Mouse (Mus musculus) lung, embryonic 16.5 days (tissue): ENCODE results near the gene Lypd5. TPM values are rescaled to one million over a fixed set of nuclear protein-coding genes. Genes with fewer than 3 reads are reported as not detected.

Experiments used
- ATAC-seq: fragments of 200-750 bp; cut with Nextera tagmentation; 2 replicates; pipeline ENCODE4 v1.8.0; 2017; ENCODE audit warnings: low read depth, mild to moderate bottlenecking, moderate library complexity
- H3K27ac ChIP-seq: fragments of 300-500 bp; sonication (generic); 2 replicates; pipeline ENCODE4 v1.5.1; 2014; ENCODE audit warnings: mild to moderate bottlenecking, control low read depth, low read length
- H3K27me3 ChIP-seq: fragments of 300-500 bp; sonication (generic); 2 replicates; pipeline ENCODE4 v1.6.1; 2014; ENCODE audit warnings: low read depth, low read length, mixed read lengths; ENCODE audit not compliant: control insufficient read depth, insufficient read depth
- H3K36me3 ChIP-seq: fragments of 300-500 bp; sonication (generic); 2 replicates; pipeline ENCODE4 v1.6.1; 2014; ENCODE audit warnings: low read length; ENCODE audit not compliant: control insufficient read depth, insufficient read depth
- H3K4me1 ChIP-seq: fragments of 300-500 bp; sonication (generic); replicated peaks from 2 replicates; pipeline ENCODE4 v1.6.1; 2014; ENCODE audit warnings: low read length, mixed read lengths; ENCODE audit not compliant: control insufficient read depth, insufficient read depth
- H3K4me2 ChIP-seq: fragments of 300-500 bp; sonication (generic); 2 replicates; pipeline ENCODE4 v1.6.1; 2014; ENCODE audit warnings: low read depth, low read length, control low read depth
- H3K4me3 ChIP-seq: fragments of 300-500 bp; sonication (generic); 2 replicates; pipeline ENCODE4 v1.5.1; 2014; ENCODE audit warnings: mild to moderate bottlenecking, low read length, control low read depth
- H3K9ac ChIP-seq: fragments of 300-500 bp; sonication (generic); 2 replicates; pipeline ENCODE4 v1.6.1; 2014; ENCODE audit warnings: low read length, control low read depth
- H3K9me3 ChIP-seq: fragments of 300-500 bp; sonication (generic); 2 replicates; pipeline ENCODE4 v1.6.1; 2016; ENCODE audit warnings: low read length; ENCODE audit not compliant: control insufficient read depth
- WGBS: fragments of 180-500 bp; shearing (Covaris S2); extraction: QIAGEN DNeasy Blood & Tissue Kit; methylation state at CpG from one replicate; pipeline ENCODE4 v1.1.7; 2014; 5-methylcytosine and 5-hydroxymethylcytosine counted together
- polyA plus RNA-seq: library from polyadenylated mRNA; unstranded; fragments of >200 nt; fragmentation: Nextera tagmentation; extraction: Ambion mirVana; gene quantifications from 2 replicates; pipeline ENCODE4 v1.2.1, GENCODE M21; 2015

Gene Lypd5
- polyA plus RNA-seq, 1 experiment from 2014 or later, result 0.06 TPM

- H3K4me2 ChIP-seq, result peak overlapping the region; percentile 56
- peaks cover 6% of the 10 kb centered on the region for H3K4me1 ChIP-seq
- H3K9me3 ChIP-seq, result peaks cover 8% of the 10 kb centered on the region
- ATAC-seq, result peak; percentile 70; the same call in 1 of the 2 replicates
- H3K27me3 ChIP-seq, result no peaks in the 10 kb centered on the region
- H3K4me3 ChIP-seq, result peak overlapping the region; percentile 37
- peak overlapping the region; percentile 51 for H3K9ac ChIP-seq
- 7% methylated on average over 13 of the region's 13 CpGs for WGBS
- H3K36me3 ChIP-seq, result no peaks in the 10 kb centered on the region
- no peak overlapping the region for H3K27ac ChIP-seq
Measured at GRCm38 (mm10) chr7:24325675-24326128, 23.3 kb upstream of the Lypd5 start.

- WGBS, result 50% methylated on average over 20 of the region's 20 CpGs
- H3K9ac ChIP-seq, result peak overlapping the region; percentile 51
- ATAC-seq, result peak; percentile 66
- H3K9me3 ChIP-seq, result peaks cover 8% of the 10 kb centered on the region
- peak overlapping the region; percentile 37 for H3K4me3 ChIP-seq
- peak overlapping the region; percentile 53; the same call in 1 of the 2 replicates for H3K27ac ChIP-seq
- no peaks in the 10 kb centered on the region for H3K36me3 ChIP-seq
- peaks cover 6% of the 10 kb centered on the region for H3K4me1 ChIP-seq
- H3K27me3 ChIP-seq, result no peaks in the 10 kb centered on the region
- peak overlapping the region; percentile 56 for H3K4me2 ChIP-seq
Measured at GRCm38 (mm10) chr7:24326273-24327135, 22.5 kb upstream of the Lypd5 start.

- 60% methylated on average over 14 of the region's 14 CpGs for WGBS
- Histone ChIP-seq H3K4me3 (no peak overlapping the region), H3K4me2 (no peak overlapping the region), H3K9ac (no peak overlapping the region), H3K27me3 (no peaks in the 10 kb centered on the region), H3K36me3 (no peaks in the 10 kb centered on the region), H3K27ac (peak overlapping the region; percentile 53; the same call in 1 of the 2 replicates), H3K4me1 (peaks cover 6% of the 10 kb centered on the region), H3K9me3 (peaks cover 8% of the 10 kb centered on the region)
- peak; percentile 66 for ATAC-seq
Measured at GRCm38 (mm10) chr7:24327281-24327975, 21.6 kb upstream of the Lypd5 start.

DNA sequence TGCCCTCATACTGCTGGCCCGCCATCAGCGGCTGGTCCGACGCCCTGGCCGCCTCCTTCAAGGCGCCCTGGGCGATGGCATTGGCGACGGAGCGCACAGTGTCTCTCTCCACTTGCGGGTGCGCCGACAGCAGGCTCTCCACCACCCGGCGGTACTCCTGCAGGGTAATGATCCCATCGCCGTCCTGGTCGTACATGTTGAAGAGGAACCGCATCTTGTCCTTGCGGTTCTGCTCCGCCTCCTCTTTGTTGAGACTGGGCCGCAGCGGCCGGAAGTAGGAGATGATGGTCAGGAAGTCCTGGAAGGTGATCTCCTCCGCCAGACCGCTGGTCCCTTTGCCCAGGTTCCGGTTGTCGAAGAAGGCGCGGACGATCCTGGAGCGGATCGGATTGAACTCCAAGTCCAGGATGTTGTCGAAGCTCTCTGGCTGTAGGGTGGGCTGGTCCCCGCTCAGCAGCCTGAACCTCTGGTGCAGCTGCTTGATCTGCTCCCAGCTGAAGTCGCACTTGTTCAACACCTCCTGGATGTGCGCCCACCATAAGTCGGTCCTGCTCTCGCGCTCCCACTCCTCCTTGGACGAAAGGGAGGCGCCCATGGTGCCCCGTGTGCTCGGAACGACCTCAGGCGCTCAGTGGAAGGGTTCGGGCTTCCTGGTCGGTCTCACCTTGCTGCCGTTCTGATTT, 15.6 kb upstream of the Lypd5 start, which contains the start of gene Tescl:
Tescl (minus strand) TSS at position 633 of the 683 bp plus-strand sequence.
- Histone ChIP-seq H3K4me2 (peak within 1 kb of the TSS; percentile 34), H3K9ac (no peak within 1 kb of the TSS), H3K4me3 (peak within 1 kb of the TSS; percentile 24), H3K27me3 (peaks cover 11% of the 10 kb centered on the region), H3K9me3 (no peaks in the 10 kb centered on the region), H3K36me3 (no peaks in the 10 kb centered on the region), H3K4me1 (no peaks in the 10 kb centered on the region), H3K27ac (no peak within 1 kb of the TSS)
- ATAC-seq, result no peak
- WGBS, result 33% methylated on average over 49 of the region's 49 CpGs

- ATAC-seq, result no peak
- H3K9ac ChIP-seq, result no peak overlapping the region
- peaks cover 11% of the 10 kb centered on the region for H3K27me3 ChIP-seq
- no peak overlapping the region for H3K4me3 ChIP-seq
- H3K9me3 ChIP-seq, result no peaks in the 10 kb centered on the region
- H3K4me1 ChIP-seq, result no peaks in the 10 kb centered on the region
- H3K36me3 ChIP-seq, result no peaks in the 10 kb centered on the region
- WGBS, result 9% methylated on average over 5 of the region's 5 CpGs
- no peak overlapping the region for H3K4me2 ChIP-seq
- H3K27ac ChIP-seq, result no peak overlapping the region
Measured at GRCm38 (mm10) chr7:24335699-24336309, 13.2 kb upstream of the Lypd5 start.

DNA sequence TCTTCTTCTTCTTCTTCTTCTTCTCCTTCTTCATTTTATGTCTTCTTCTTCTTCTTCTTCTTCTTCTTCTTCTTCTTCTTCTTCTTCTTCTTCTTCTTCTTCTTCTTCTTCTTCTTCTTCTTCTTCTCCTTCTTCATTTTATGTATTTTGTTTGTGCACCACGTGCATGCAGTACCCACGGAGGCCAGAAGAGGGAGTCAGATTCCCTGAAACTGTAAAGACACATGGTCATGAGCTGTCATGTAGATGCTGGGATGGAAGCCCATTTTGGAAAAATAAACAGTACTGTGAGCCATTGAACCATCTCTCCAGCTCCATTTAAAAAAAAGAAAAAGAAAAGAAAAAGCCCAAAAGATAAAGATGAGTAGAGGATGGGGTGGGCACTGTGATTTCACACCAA, 10.8 kb upstream of the Lypd5 start:
- Histone ChIP-seq H3K27ac (no peak overlapping the region), H3K27me3 (peaks cover 6% of the 10 kb centered on the region), H3K4me2 (no peak overlapping the region), H3K36me3 (no peaks in the 10 kb centered on the region), H3K9me3 (no peaks in the 10 kb centered on the region), H3K4me1 (no peaks in the 10 kb centered on the region), H3K4me3 (no peak overlapping the region), H3K9ac (no peak overlapping the region)
- WGBS, result 39% methylated on average over 2 of the region's 2 CpGs
- ATAC-seq, result no peak

GRCm38 (mm10) chr7:24343701-24344272, 5.2 kb upstream of the Lypd5 start:
- H3K36me3 ChIP-seq, result no peaks in the 10 kb centered on the region
- ATAC-seq, result no peak
- no peaks in the 10 kb centered on the region for H3K27me3 ChIP-seq
- H3K4me2 ChIP-seq, result no peak overlapping the region
- no peaks in the 10 kb centered on the region for H3K4me1 ChIP-seq
- H3K9me3 ChIP-seq, result no peaks in the 10 kb centered on the region
- no peak overlapping the region for H3K4me3 ChIP-seq
- WGBS, result 65% methylated on average over 7 of the region's 7 CpGs
- no peak overlapping the region for H3K27ac ChIP-seq
- H3K9ac ChIP-seq, result no peak overlapping the region

DNA sequence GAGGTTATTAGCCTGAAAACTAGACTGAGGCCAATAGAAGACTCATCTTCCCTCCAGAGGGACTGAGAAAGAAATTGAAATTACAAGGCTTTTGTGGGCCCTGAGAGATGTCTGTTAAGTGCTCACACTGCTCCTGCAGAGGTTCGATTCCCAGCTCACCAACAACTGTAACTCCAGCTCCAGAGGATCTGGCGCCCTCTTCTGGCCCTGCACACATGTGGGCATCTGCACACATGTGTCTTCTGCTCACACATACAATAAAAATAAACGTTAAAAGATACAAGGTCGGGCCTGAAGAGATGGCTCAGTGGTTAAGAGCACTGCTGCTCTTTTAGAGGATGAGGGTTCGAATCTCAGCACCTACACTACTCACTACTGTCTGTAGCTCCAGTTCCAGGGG, 2.6 kb upstream of the Lypd5 start:
- WGBS, result 60% methylated on average over 5 of the region's 5 CpGs

More for the DNA sequence above, 2.6 kb upstream of the Lypd5 start:
- no peak overlapping the region for H3K9ac ChIP-seq
- no peaks in the 10 kb centered on the region for H3K27me3 ChIP-seq
- no peak for ATAC-seq
- H3K4me1 ChIP-seq, result no peaks in the 10 kb centered on the region
- H3K27ac ChIP-seq, result no peak overlapping the region
- no peak overlapping the region for H3K4me3 ChIP-seq
- H3K36me3 ChIP-seq, result no peaks in the 10 kb centered on the region
- H3K4me2 ChIP-seq, result no peak overlapping the region
- no peaks in the 10 kb centered on the region for H3K9me3 ChIP-seq
